Mouse (Mus musculus) CD8-positive naive resting alpha-beta T cell, adult 2 months (primary cell): ENCODE data around the gene Rnaseh2a.
A peak's percentile ranks its signal among the peaks of the same experiment; 100 is the strongest.

Source experiments
- DNase-seq, 2 experiments: peaks; one replicate each; pipeline ENCODE4 v3.0.0; 2022; ENCODE audit warnings: low read depth in 2 of 2, low spot score in 2 of 2

Rnaseh2a gene

GRCm38 (mm10) chr8:84967532-84968304 is 1.8 kb downstream of the Rnaseh2a start:
- DNase-seq: no peak

- no peak for DNase-seq
These were observed 3.0 kb downstream of the Rnaseh2a start for GRCm38 (mm10) chr8:84966603-84967002.

GRCm38 (mm10) chr8:84965731-84966291 is 3.8 kb downstream of the Rnaseh2a start:
- DNase-seq: peak; percentile 78 to 81

- DNase-seq: no peak
These were observed 5.6 kb downstream of the Rnaseh2a start for GRCm38 (mm10) chr8:84963952-84964351.

GRCm38 (mm10) chr8:84959811-84960210 is 9.8 kb downstream of the Rnaseh2a start:
- no peak for DNase-seq

- peak; percentile 67 to 78 for DNase-seq
These were observed 12.8 kb downstream of the Rnaseh2a start for GRCm38 (mm10) chr8:84956768-84957167.

GRCm38 (mm10) chr8:84952612-84953255 is 16.8 kb downstream of the Rnaseh2a start:
- DNase-seq: no peak

- DNase-seq: no peak
These were observed 19.8 kb downstream of the Rnaseh2a start for GRCm38 (mm10) chr8:84949753-84950152.

GRCm38 (mm10) chr8:84947241-84947545 is 22.4 kb downstream of the Rnaseh2a start:
- no peak for DNase-seq

- DNase-seq: no peak
These were observed 22.9 kb downstream of the Rnaseh2a start, which contains the start of gene Rtbdn for GRCm38 (mm10) chr8:84946528-84947240. Gene Rtbdn (plus strand): TSS chr8:84946991.

GRCm38 (mm10) chr8:84945633-84946527 is 23.7 kb downstream of the Rnaseh2a start:
- peak in 1 of 2 experiments; percentile 41 for DNase-seq

- no peak for DNase-seq
These were observed 24.3 kb downstream of the Rnaseh2a start for GRCm38 (mm10) chr8:84945235-84945632.

GRCm38 (mm10) chr8:84944478-84945160 is 24.9 kb downstream of the Rnaseh2a start:
- DNase-seq: peak in 1 of 2 experiments; percentile 28

GRCm38 (mm10) chr8:84943699-84944098 is 25.9 kb downstream of the Rnaseh2a start:
- no peak for DNase-seq

GRCm38 (mm10) chr8:84937620-84938485 is 31.7 kb downstream of the Rnaseh2a start:
- no peak for DNase-seq

- DNase-seq: peak; percentile 37 to 50
These were observed 32.5 kb downstream of the Rnaseh2a start, which contains the start of gene Mast1 for GRCm38 (mm10) chr8:84936962-84937546. Gene Mast1 (minus strand): TSS chr8:84937359.

- DNase-seq: no peak
These were observed 33.3 kb downstream of the Rnaseh2a start for GRCm38 (mm10) chr8:84936041-84936961.

GRCm38 (mm10) chr8:84935489-84935888 is 34.1 kb downstream of the Rnaseh2a start:
- no peak for DNase-seq
